Mouse (Mus musculus): ENCODE measurements at regions not wholly inside any gene's neighbourhood (a gene's known extent, or its start where the extent isn't known, plus 50 kb on each side); places are given as distances from the start of the nearest gene placed in this dataset.

DNA sequence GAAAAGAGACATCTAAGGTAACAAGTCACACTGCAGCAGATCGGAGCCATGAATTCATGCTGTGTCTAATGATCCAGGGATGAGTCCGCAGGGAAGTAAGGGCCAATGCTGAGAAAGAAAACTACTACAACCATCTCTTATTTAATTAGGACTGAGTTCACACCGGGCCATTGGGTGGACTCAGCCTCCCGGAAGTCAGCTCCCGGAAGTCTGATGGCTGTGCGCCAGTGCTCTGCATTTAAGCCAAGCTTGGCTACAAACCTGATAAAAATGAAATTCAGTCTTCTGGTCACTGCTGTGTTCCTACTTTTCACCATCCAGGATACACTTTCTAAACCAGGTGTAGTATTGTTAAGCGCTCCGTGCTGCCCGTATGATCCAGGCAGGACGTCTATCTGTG is 62.8 kb upstream of the Adtrp start:
- no peak for TF ChIP-seq CTCF (IDR thresholded peaks at IDR 0.05; ENCODE audit: insufficient read depth, low read length)
- no peak for TF ChIP-seq POLR2A (IDR thresholded peaks at IDR 0.05; ENCODE audit: borderline replicate concordance, extremely low read depth, low read depth, low read length)

Data from lung, adult 2 months (tissue).